Mouse (Mus musculus): ENCODE results near the gene Ubr3. TPM values are rescaled to one million over a fixed set of nuclear protein-coding genes. Genes with fewer than 3 reads are reported as not detected.

The Ubr3 gene
- polyA plus RNA-seq, 1 experiment from 2014 or later, result 16.0 TPM

Other genes starting within 250 kb of the Ubr3 start
- gene Klhl41, start 227.1 kb upstream of the Ubr3 start, polyA plus RNA-seq (2015; fragmentation: Nextera tagmentation; extraction: Ambion mirVana), result 0.31 and 0.35 TPM in 2 replicates
- 15.1 and 16.9 TPM in 2 replicates for gene Fastkd1, start 183.7 kb upstream of the Ubr3 start, polyA plus RNA-seq (2015; fragmentation: Nextera tagmentation; extraction: Ambion mirVana)
- gene Ppig, start 174.7 kb upstream of the Ubr3 start, polyA plus RNA-seq (2015; fragmentation: Nextera tagmentation; extraction: Ambion mirVana), result 120 and 123 TPM in 2 replicates
- 3.3 and 3.4 TPM in 2 replicates for gene Ccdc173, start 107.7 kb upstream of the Ubr3 start, polyA plus RNA-seq (2015; fragmentation: Nextera tagmentation; extraction: Ambion mirVana)
- 33.4 and 34.1 TPM in 2 replicates for gene Phospho2, start 107.6 kb upstream of the Ubr3 start, polyA plus RNA-seq (2015; fragmentation: Nextera tagmentation; extraction: Ambion mirVana)
- gene Klhl23, start 75.3 kb upstream of the Ubr3 start, polyA plus RNA-seq (2015; fragmentation: Nextera tagmentation; extraction: Ambion mirVana), result 93.0 and 94.6 TPM in 2 replicates
- gene Ssb, start 35.7 kb upstream of the Ubr3 start, polyA plus RNA-seq (2015; fragmentation: Nextera tagmentation; extraction: Ambion mirVana), result 244 and 265 TPM in 2 replicates
- gene Mettl5, start 11.6 kb upstream of the Ubr3 start, polyA plus RNA-seq (2015; fragmentation: Nextera tagmentation; extraction: Ambion mirVana), result 31.8 and 32.6 TPM in 2 replicates
- gene Myo3b, start 141.9 kb downstream of the Ubr3 start, polyA plus RNA-seq (2015; fragmentation: Nextera tagmentation; extraction: Ambion mirVana), result 0.10 and 0.26 TPM in 2 replicates